Mouse (Mus musculus) monocyte, adult 5-6 weeks (primary cell): ENCODE data around the gene 0610010K14Rik. TPM values are rescaled to one million over a fixed set of nuclear protein-coding genes. Genes with fewer than 3 reads are reported as not detected.

Experiments used
- ATAC-seq: fragments of 153-309, 156-312 bp; replicated peaks from 2 replicates; pipeline ENCODE4 v1.8.0; 2017; ENCODE audit warnings: mild to moderate bottlenecking; ENCODE audit not compliant: low TSS enrichment, insufficient number of reproducible peaks, severe bottlenecking, poor library complexity, low FRiP score
- total RNA-seq: library from RNA; stranded (forward); fragments of 200-1000, 200-491, 200-594 nt; gene quantifications from 3 replicates; pipeline ENCODE4 v1.2.3, GENCODE M21; 2017

0610010K14Rik gene
- total RNA-seq, 1 experiment from 2014 or later, result 28.1 TPM

GRCm38 (mm10) chr11:70238591-70239440 lies 1.1 kb upstream of the 0610010K14Rik start:
- ATAC-seq, result no peak

GRCm38 (mm10) chr11:70236717-70237116 lies 997 bp downstream of the 0610010K14Rik start:
- no peak for ATAC-seq

DNA sequence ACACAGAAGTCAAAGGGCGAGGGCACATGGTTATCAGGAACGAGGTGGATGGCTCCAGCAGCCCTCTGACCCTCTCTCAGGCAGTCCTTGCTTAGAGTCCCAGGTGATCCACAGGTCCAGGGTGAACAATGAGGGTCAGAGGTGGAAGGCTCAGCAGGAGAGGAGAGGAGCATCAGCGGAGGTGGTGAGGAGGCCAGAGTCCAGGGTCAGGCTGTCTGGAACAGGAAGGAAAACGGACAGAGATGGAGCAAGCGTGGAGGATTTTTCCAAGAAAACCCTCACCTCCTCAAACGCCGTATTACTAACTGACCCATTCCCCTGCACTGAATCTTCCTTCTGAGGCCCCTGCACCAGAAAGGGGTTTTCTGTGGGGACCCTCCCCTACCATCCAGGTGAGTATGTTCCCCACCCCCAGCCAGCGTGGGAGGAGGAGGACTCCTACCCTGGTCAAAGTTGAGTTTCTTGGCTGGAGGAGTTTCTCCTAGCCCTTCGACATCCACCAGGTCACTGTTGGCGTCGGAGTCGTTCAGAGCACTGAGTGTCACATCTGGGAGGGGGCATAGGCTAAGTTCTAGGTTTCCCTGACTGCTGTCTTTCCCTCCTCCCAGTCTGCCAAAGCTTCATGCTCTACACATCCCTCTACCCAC lies 2.3 kb downstream of the 0610010K14Rik start:
- no peak for ATAC-seq

- no peak for ATAC-seq
These were observed 3.2 kb downstream of the 0610010K14Rik start for GRCm38 (mm10) chr11:70234497-70234896.

DNA sequence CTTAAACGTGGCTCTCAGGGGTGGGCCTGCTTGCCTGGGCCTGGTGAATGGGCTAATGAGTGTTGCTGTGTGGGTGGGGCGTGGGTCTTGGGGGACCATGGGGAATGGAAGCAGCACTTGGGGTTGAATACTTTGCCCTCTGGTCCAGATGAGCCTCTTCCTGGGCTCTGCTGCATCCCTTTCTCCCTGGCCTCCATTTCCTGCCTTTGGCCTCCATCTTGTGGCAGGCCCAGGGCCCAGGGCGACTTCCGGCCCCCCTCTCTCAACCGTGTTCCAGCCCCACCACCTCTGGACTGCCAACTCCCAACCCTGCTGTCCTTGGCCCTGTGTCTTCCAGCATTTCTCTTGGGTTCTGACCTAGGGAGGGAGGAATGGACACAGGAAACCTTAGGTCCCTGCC lies 3.7 kb downstream of the 0610010K14Rik start:
- ATAC-seq, result no peak

- ATAC-seq, result no peak
These were observed 4.7 kb downstream of the 0610010K14Rik start for GRCm38 (mm10) chr11:70233016-70233415.

DNA sequence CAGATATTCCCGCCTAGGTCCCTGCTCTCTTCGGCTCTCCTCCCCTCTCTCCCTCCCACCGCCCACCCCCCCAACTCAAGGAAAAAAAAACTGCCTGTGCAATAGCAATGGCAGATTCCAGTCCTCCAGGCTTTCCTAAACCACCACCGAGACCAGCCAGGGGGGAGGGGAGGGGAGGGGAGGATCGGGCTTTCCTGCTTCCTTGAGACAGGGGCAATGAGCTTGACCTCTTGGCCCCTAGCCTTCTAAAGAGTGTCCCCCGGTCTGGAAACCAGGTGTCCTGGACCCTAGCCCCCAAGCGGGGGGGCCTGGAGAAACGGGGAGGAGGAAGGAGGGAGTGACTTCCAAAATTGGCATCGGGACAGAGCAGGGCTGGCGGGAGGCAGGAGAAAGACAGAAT lies 5.2 kb downstream of the 0610010K14Rik start:
- no peak for ATAC-seq

GRCm38 (mm10) chr11:70230239-70230727 lies 7.4 kb downstream of the 0610010K14Rik start:
- peak; percentile 86 for ATAC-seq

DNA sequence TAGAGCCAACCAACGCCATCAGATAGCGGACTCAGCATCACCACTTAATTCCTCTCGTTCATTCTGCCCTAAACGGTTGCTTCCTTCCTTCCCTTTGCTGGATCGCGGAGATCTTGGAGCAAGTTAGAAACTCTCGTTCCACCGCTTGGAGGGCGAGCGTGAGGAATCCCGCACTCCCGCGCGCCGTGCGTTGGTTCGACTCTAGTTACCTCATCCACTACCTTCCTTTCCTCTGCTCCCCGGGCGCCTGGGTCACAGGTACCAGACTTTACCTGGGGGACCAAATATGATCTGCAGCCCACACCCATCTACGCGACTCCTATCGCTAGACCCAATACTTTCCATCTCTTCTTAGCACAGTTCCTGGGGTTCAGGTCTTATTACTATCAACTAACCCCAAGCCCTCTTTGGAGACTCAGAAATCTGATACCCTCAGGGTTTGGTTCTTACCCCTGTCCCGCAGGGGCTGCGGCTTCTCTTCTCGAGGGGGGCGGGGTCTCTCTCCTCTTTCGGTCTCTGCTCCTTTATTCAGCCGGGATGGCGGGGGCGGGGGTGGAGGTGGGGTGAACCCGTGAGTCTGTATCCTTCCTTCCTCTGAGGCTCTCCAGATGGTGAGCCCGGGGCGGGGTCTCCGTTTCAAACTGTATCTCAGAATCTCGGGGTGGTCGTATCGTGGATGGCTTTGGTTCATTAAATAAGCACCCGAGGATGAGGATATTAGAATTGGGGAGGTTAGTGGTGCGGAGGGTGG lies 8.3 kb downstream of the 0610010K14Rik start, which contains the start of gene Bcl6b:
Bcl6b (minus strand) TSS at position 539 of the 751 bp plus-strand sequence.
- no peak for ATAC-seq

- ATAC-seq, result peak; percentile 59
These were observed 8.9 kb downstream of the 0610010K14Rik start for GRCm38 (mm10) chr11:70228828-70229227.

DNA sequence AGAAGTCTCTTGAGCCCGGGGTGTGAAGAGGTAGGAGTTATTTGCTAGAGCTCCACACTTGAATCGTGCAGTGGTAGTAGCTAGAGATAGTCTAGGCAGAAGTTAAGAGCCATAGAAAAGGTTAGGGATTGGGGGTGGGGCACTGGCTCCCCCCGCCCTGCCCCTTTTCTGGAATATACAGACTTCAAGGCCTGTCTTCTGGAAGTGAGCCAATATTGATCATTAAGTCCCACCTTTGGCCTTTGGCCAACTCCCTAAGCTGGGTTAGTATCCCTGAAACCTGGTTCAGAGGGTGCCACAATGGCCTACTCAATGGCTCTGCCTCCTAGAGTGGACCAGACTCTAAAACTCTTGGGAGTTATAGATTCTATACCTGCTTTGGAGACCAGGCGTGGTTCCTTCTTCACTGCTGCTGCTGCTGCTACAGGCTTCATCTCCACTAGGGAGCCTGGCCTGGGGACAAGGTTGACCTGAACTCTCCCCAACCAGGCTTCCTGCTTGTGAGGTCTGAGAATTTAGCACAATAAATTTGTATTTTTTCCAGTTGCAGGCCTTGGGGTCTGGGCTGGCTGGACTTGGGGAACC lies 10.0 kb downstream of the 0610010K14Rik start:
- ATAC-seq, result no peak

DNA sequence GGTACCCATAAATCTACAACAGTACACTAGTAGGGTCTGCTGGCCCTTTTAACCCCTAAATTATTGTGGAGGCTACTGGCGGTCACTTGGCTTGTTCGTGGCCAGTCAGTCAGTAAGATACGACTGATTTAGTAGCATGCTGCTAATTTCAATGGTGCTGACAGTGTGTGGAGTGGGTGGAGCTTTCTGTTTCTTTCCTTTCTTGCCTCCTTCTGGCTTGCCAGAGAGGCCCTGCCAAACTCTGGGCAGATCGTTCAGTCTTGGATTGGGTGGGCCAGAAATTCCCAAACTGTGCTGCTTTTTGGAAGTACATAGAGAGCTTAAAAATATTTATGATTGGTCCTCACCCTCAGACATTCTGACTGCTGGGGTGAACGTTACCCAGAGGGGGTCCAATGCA lies 10.6 kb downstream of the 0610010K14Rik start:
- ATAC-seq, result no peak

- ATAC-seq, result no peak
These were observed 11.2 kb downstream of the 0610010K14Rik start for GRCm38 (mm10) chr11:70226602-70226890.

DNA sequence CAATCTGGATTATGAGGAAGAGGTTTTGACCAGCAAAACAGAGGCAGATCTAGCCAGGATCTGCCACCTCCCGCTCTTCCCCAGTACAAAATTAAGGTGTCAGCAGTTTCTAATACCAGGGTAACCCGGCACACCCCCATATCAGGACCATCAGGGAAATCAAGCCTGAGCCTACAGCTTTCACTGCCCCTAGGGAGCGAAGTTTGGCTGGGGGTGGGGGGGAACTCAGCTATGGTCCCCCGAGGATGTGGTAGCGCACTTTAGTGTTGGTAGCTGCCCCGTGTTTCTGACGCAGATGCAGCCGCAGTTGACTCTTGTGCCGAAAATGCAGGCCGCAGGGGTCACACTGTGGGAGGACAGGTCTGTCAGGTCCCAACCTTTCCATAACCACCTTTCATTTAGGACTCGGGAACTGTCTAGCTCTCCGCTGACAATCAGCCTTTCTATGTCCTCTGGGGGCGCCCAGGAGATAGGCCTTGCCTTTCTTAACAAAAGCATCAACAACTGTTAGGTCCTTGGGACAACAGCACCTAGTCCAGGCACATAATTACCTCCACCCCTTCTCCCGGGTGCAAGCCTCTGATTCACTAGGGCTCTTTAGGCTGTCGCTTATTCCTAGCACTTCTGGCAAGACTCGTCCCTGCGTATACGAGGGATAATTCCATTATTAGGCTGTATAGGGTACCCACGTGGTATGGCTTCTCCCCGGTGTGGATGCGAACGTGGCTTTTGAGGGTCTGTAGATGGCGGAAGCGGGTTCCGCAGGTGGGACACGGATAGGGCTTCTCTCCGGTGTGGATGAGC lies 11.7 kb downstream of the 0610010K14Rik start:
- no peak for ATAC-seq

GRCm38 (mm10) chr11:70223724-70224123 lies 14.0 kb downstream of the 0610010K14Rik start:
- no peak for ATAC-seq

- no peak for ATAC-seq
These were observed 15.9 kb downstream of the 0610010K14Rik start for GRCm38 (mm10) chr11:70221603-70222500.
